Mouse (Mus musculus): ENCODE data around the gene Fcgr3.

GRCm38 (mm10) chr1:171039135-171039534 is 25.6 kb downstream of the Fcgr3 start:
- TF ChIP-seq CTCF (IDR thresholded peaks at IDR 0.05; ENCODE audit: low read depth) (no peak), EP300 (IDR thresholded peaks at IDR 0.05; ENCODE audit: low read depth) (no peak)
